Mouse (Mus musculus) liver, embryonic 15.5 days (tissue): ENCODE data around the gene Ets1. TPM values are rescaled to one million over a fixed set of nuclear protein-coding genes. Genes with fewer than 3 reads are reported as not detected.
A peak's percentile ranks its signal among the peaks of the same experiment; 100 is the strongest.

Source experiments
- ATAC-seq: fragments of 200-750 bp; cut with Nextera tagmentation; 2 replicates; pipeline ENCODE4 v1.8.0; 2017; ENCODE audit warnings: moderate number of reproducible peaks, mild to moderate bottlenecking, moderate library complexity; ENCODE audit not compliant: insufficient read depth
- H3K27ac ChIP-seq: fragments of 300-500 bp; sonication (generic); replicated peaks from 2 replicates; pipeline ENCODE4 v1.5.1; 2015; ENCODE audit warnings: mild to moderate bottlenecking, inconsistent platforms
- H3K27me3 ChIP-seq: fragments of 300-500 bp; sonication (generic); 2 replicates; pipeline ENCODE4 v1.6.1; 2015; ENCODE audit warnings: mild to moderate bottlenecking, inconsistent platforms
- H3K36me3 ChIP-seq: fragments of 300-500 bp; sonication (generic); replicated peaks from 2 replicates; pipeline ENCODE4 v1.6.1; 2015; ENCODE audit warnings: moderate library complexity, mild to moderate bottlenecking, inconsistent platforms
- H3K4me1 ChIP-seq: fragments of 300-500 bp; sonication (generic); replicated peaks from 2 replicates; pipeline ENCODE4 v1.6.1; 2015; ENCODE audit warnings: inconsistent platforms
- H3K4me2 ChIP-seq: fragments of 300-500 bp; sonication (generic); 2 replicates; pipeline ENCODE4 v1.6.1; 2015; ENCODE audit warnings: moderate library complexity, mild to moderate bottlenecking, inconsistent platforms
- H3K4me3 ChIP-seq: fragments of 300-500 bp; sonication (generic); replicated peaks from 2 replicates; pipeline ENCODE4 v1.5.1; 2015; ENCODE audit warnings: mild to moderate bottlenecking, inconsistent platforms
- H3K9ac ChIP-seq: fragments of 300-500 bp; sonication (generic); 2 replicates; pipeline ENCODE4 v1.6.1; 2015; ENCODE audit warnings: moderate library complexity, mild to moderate bottlenecking, inconsistent platforms
- H3K9me3 ChIP-seq: fragments of 300-500 bp; sonication (generic); replicated peaks from 2 replicates; pipeline ENCODE4 v1.6.1; 2016; ENCODE audit warnings: inconsistent platforms
- WGBS: fragments of 180-500 bp; shearing (Covaris S2); methylation state at CpG from one replicate; pipeline ENCODE4 v1.1.7; 2015; ENCODE audit warnings: mixed read lengths; ENCODE audit not compliant: insufficient replicate concordance; 5-methylcytosine and 5-hydroxymethylcytosine counted together
- polyA plus RNA-seq: library from polyadenylated mRNA; unstranded; fragments of >200 nt; fragmentation: Nextera tagmentation; extraction: Ambion mirVana; gene quantifications from 2 replicates; pipeline ENCODE4 v1.2.1, GENCODE M21; 2015

The Ets1 gene
- polyA plus RNA-seq, 1 experiment from 2014 or later: 13.6 TPM

- no peak for ATAC-seq
- Histone ChIP-seq H3K27me3 (no peaks in the 10 kb centered on the region), H3K9ac (no peak overlapping the region), H3K9me3 (no peaks in the 10 kb centered on the region), H3K4me3 (no peak overlapping the region), H3K4me2 (no peak overlapping the region), H3K4me1 (peaks cover 38% of the 10 kb centered on the region), H3K36me3 (no peaks in the 10 kb centered on the region), H3K27ac (no peak overlapping the region)
- WGBS: 52% methylated on average over 7 of the region's 7 CpGs
These were observed 78.5 kb downstream of the Ets1 start for GRCm38 (mm10) chr9:32714487-32714886.

DNA sequence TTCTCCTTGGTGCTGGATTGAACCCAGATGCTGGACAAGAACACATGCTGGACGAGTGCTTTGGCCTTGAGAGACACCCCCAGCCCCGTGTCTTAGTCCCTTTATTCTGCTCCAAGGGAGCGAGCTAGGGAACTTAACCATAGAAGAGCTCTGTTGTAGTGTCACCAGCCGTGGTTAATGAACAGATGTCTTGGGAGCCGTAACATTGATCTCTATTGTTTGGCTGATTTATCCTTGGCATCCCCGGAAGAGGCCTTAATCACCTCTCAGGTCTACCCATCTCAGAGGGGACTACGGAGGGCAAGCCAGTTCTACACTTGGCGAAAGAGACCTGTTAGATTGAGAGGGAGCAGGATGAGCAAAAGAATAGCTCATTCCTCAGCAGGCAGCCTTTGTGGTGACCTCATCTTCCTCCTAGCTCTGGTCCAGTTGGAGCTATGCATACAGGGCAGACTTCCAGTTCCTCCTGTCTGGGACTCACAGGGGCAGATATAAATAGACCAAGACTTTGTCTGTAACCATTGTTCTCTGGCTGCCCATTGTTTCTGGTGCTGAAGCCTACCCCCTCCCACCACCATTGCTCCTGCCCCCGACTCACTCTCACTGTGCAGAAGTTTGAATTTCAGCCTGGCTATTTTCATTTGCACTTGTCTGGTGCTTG lies 79.9 kb downstream of the Ets1 start:
- H3K9ac ChIP-seq: no peak overlapping the region
- no peaks in the 10 kb centered on the region for H3K36me3 ChIP-seq
- WGBS: 32% methylated on average over 9 of the region's 9 CpGs
- no peaks in the 10 kb centered on the region for H3K9me3 ChIP-seq
- H3K4me2 ChIP-seq: no peak overlapping the region
- no peaks in the 10 kb centered on the region for H3K27me3 ChIP-seq
- H3K4me1 ChIP-seq: peaks cover 32% of the 10 kb centered on the region
- ATAC-seq: peak; percentile 59; the same call in 1 of the 2 replicates
- no peak overlapping the region for H3K4me3 ChIP-seq
- H3K27ac ChIP-seq: no peak overlapping the region

DNA sequence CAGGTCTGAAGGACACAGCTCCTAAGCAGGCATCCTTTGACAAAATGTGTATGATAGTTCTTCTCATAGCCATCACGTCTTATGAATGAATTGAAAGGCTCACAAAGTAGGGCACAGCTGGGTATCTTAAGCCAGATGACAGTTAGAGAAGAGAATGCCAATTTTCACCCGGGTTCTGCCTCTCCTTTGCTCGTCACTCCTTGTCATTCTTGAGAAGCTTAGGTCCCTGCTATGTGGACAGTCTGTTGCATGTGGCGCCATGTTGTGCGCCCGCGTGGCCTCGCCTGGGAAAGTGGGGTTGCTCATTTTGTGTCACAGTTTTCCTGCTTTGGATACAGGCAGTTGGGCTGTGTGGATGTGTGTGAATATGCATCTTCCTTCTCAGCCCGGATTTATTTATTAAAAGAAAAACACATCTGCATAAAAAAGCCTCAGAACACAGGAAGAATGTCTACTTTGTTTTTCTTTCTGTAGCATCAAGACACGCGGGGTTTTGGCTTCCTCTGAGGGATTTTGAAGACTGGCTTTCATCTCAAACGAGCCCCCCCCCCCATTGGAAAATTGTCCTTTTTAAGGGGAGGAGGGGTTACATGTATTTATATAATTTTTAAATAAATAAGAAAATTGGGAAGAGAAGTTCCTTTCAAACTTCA lies 81.4 kb downstream of the Ets1 start:
- Histone ChIP-seq H3K4me3 (no peak overlapping the region), H3K4me2 (no peak overlapping the region), H3K27ac (no peak overlapping the region), H3K4me1 (peaks cover 34% of the 10 kb centered on the region), H3K27me3 (no peaks in the 10 kb centered on the region), H3K9ac (no peak overlapping the region), H3K9me3 (no peaks in the 10 kb centered on the region), H3K36me3 (no peaks in the 10 kb centered on the region)
- 60% methylated on average over 12 of the region's 12 CpGs for WGBS
- no peak for ATAC-seq

DNA sequence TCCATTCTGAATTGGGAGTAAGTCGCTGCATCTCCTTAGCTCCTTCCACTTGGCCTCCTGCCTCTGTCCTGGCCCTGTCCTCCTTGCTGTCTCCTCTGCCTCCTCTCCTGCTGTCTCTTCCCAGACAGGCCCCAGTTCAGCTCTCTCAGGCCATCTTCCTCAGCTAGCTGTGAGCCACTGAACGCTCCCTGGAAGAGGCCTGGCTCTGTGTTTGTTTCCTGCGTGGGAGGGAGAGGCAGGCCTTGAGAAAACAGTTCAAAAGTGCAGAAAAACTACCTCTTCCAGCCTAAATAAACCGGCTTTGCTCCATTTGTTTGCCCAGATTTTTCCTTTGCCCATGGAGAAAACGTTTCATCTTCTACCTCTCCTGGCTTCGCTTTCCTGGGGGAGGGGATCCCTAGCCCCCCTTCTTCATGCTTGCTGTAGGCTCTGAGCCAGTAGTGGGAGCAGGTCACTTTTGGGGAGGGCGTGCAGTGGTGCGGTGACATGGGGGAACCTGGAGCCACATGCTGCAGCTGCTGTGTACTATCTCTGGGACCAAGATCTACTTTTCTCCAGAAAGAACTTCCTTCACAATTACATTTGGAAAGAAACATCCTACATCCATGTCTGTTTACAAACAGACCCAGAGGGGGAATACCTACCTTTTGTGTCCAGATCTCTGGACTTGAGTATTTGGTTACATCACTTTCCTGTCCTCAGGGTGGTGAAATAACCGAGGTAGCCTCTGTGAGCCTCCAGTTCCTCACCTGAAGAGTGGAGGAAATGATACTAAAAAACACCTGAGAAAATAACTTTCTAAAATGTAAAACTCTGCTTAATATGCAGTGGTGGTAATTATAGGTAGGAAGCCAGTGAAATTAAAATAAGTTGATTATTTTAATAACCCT lies 82.2 kb downstream of the Ets1 start:
- Histone ChIP-seq H3K4me3 (no peak overlapping the region), H3K27me3 (no peaks in the 10 kb centered on the region), H3K4me2 (no peak overlapping the region), H3K27ac (no peak overlapping the region), H3K36me3 (no peaks in the 10 kb centered on the region), H3K9me3 (no peaks in the 10 kb centered on the region), H3K4me1 (peaks cover 32% of the 10 kb centered on the region), H3K9ac (no peak overlapping the region)
- no peak for ATAC-seq
- WGBS: 47% methylated on average over 9 of the region's 9 CpGs

GRCm38 (mm10) chr9:32718868-32719267 lies 82.8 kb downstream of the Ets1 start:
- Histone ChIP-seq H3K4me2 (no peak overlapping the region), H3K27ac (no peak overlapping the region), H3K36me3 (no peaks in the 10 kb centered on the region), H3K9ac (no peak overlapping the region), H3K4me3 (no peak overlapping the region), H3K4me1 (peaks cover 29% of the 10 kb centered on the region), H3K9me3 (no peaks in the 10 kb centered on the region), H3K27me3 (no peaks in the 10 kb centered on the region)
- 52% methylated on average over 4 of the region's 4 CpGs for WGBS
- 0 out of 2 replicates have a peak, but pooled peaks have one; percentile 37 for ATAC-seq

DNA sequence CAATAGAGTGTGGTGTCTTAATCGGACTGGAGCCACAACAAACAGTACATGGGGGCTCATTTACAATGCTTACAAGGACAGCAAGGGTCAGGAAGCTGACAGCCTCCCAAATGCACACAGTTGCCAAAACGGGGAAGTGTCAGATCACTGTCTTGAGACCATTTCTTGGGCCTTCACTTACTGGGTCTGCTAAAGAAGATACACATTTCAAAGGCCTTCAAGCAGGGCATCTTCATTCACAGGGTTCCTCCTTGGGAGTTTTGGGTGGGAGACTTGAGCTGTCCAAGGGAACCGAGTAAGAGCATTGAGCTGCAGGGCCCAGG lies 83.9 kb downstream of the Ets1 start:
- Histone ChIP-seq H3K4me2 (no peak overlapping the region), H3K27me3 (no peaks in the 10 kb centered on the region), H3K9ac (no peak overlapping the region), H3K27ac (no peak overlapping the region), H3K36me3 (no peaks in the 10 kb centered on the region), H3K9me3 (no peaks in the 10 kb centered on the region), H3K4me3 (no peak overlapping the region), H3K4me1 (peaks cover 29% of the 10 kb centered on the region)
- 19% methylated on average over 3 of the region's 3 CpGs for WGBS
- no peak for ATAC-seq

DNA sequence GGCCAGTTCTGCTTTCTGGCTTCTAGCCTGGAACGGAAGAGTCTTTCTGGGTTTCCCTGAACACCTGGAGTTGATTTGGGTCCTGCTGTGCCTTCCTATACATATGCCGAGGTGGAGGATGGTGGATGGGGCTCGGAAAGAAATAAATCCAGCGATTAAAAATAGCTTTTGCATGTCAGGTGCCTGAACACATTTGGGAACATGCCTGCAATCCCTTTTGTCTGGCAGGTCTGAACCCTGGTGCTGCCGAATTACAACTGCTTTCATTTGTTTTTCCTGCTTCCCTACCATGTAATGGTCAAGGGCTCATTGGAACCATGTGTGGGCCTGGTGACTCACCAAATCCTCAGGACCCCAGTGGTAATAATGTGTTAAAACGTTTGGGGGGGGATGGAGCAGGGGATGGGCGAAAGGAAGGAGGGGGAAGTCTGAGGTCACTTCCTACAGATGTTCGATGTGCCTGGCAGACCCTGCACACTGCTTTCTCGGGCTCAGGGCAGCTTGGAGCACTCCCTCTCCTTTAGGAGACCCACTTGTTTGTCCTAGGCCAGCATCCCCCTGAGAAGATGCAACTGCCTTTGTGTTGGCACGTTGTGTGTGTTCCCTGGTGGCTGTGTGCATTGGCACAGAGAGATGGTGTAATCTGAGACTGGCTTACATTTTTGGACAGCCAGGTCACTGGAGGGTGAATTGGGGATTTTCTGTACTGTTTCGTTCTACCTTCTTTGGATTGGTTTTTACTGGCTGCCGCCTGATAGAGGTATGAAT lies 84.4 kb downstream of the Ets1 start:
- Histone ChIP-seq H3K9me3 (no peaks in the 10 kb centered on the region), H3K9ac (no peak overlapping the region), H3K36me3 (no peaks in the 10 kb centered on the region), H3K27ac (no peak overlapping the region), H3K4me1 (peaks cover 29% of the 10 kb centered on the region), H3K27me3 (no peaks in the 10 kb centered on the region), H3K4me3 (no peak overlapping the region), H3K4me2 (no peak overlapping the region)
- WGBS: 35% methylated on average over 12 of the region's 12 CpGs
- ATAC-seq: no peak

- H3K27me3 ChIP-seq: no peaks in the 10 kb centered on the region
- H3K36me3 ChIP-seq: no peaks in the 10 kb centered on the region
- no peak overlapping the region for H3K27ac ChIP-seq
- H3K9me3 ChIP-seq: no peaks in the 10 kb centered on the region
- no peak overlapping the region for H3K4me3 ChIP-seq
- peaks cover 29% of the 10 kb centered on the region for H3K4me1 ChIP-seq
- no peak overlapping the region for H3K4me2 ChIP-seq
- no peak for ATAC-seq
- 65% methylated on average over 2 of the region's 2 CpGs for WGBS
- no peak overlapping the region for H3K9ac ChIP-seq
These were observed 85.1 kb downstream of the Ets1 start for GRCm38 (mm10) chr9:32721081-32721480.

DNA sequence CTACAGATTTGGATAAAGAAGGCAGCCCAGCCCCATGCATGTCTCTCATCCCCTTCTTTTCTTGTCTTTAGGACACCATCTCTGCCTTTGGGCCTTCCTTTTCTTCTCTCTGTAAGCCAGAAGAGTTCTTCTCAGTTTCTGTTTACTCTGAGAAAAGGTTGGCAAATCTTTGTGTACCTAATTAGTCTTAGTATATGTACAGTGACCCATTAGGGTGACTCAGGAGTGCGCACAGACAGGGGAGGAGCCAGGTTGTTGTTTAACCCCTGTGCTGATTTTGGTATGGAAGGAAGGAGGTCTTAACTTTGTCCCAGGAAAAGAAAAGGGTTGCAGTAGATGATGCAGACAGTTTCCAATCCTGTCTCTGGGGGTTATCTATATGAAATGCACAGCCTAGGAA lies 86.2 kb downstream of the Ets1 start:
- WGBS: 79% methylated on average over 1 of the region's 1 CpGs
- no peaks in the 10 kb centered on the region for H3K36me3 ChIP-seq

GRCm38 (mm10) chr9:32722969-32723368 lies 86.9 kb downstream of the Ets1 start:
- Histone ChIP-seq H3K4me3 (no peak overlapping the region), H3K4me2 (no peak overlapping the region), H3K36me3 (no peaks in the 10 kb centered on the region), H3K4me1 (peaks cover 20% of the 10 kb centered on the region; the same call in 1 of the 2 replicates), H3K9me3 (no peaks in the 10 kb centered on the region), H3K27ac (no peak overlapping the region), H3K9ac (no peak overlapping the region), H3K27me3 (no peaks in the 10 kb centered on the region)
- 46% methylated on average over 3 of the region's 3 CpGs for WGBS
- no peak for ATAC-seq

More for the DNA sequence above, 86.2 kb downstream of the Ets1 start:
- Histone ChIP-seq H3K4me1 (peaks cover 24% of the 10 kb centered on the region), H3K9ac (no peak overlapping the region), H3K4me3 (no peak overlapping the region), H3K4me2 (no peak overlapping the region), H3K27me3 (no peaks in the 10 kb centered on the region), H3K27ac (no peak overlapping the region), H3K9me3 (no peaks in the 10 kb centered on the region)
- ATAC-seq: no peak
